Mouse (Mus musculus): ENCODE data around the gene Doc2g. TPM values are rescaled to one million over a fixed set of nuclear protein-coding genes. Genes with fewer than 3 reads are reported as not detected.
A peak's percentile ranks its signal among the peaks of the same experiment; 100 is the strongest.
"Not testable (repeated sequence)": the region's sequence is repeated elsewhere in the genome, so short reads cannot be mapped to it uniquely, and the experiment has no call there.

Gene Doc2g
- polyA plus RNA-seq, 1 experiment: 19.9 TPM

GRCm38 (mm10) chr19:4037788-4038232, 34.7 kb downstream of the Doc2g start, which contains the start of gene Gstp1:
Gstp1 (minus strand) TSS chr19:4037985.
- Histone ChIP-seq H3K27me3 (ENCODE audit: control insufficient read depth, insufficient read depth, low read length) (no peaks in the 10 kb centered on the region), H3K27ac (ENCODE audit: insufficient read depth, low read length) (peak within 1 kb of the TSS; percentile 47), H3K4me3 (replicated peaks; ENCODE audit: insufficient read depth, low read depth, low read length) (peak within 1 kb of the TSS; percentile 78), H3K4me1 (ENCODE audit: control insufficient read depth, insufficient read depth, low read length) (peaks cover 6% of the 10 kb centered on the region)
- peak; percentile 83 to 84 for DNase-seq
- under 1% methylated on average over 26 of the region's 26 CpGs for WGBS
- TF ChIP-seq POLR2A (IDR thresholded peaks at IDR 0.05; ENCODE audit: borderline replicate concordance, insufficient read depth, low read length) (peak; percentile 84), CTCF (IDR thresholded peaks at IDR 0.05; ENCODE audit: borderline replicate concordance, insufficient read depth, low read depth, low read length) (no peak)

- not testable (repeated sequence) for H3K4me3 ChIP-seq (replicated peaks; ENCODE audit: insufficient read depth, low read depth, low read length); H3K27ac ChIP-seq (ENCODE audit: insufficient read depth, low read length); H3K27me3 ChIP-seq (ENCODE audit: control insufficient read depth, insufficient read depth, low read length); DNase-seq; H3K4me1 ChIP-seq (ENCODE audit: control insufficient read depth, insufficient read depth, low read length)
- 89% methylated on average over 5 of the region's 5 CpGs for WGBS
These were observed 37.8 kb downstream of the Doc2g start for GRCm38 (mm10) chr19:4040941-4041340.

- not testable (repeated sequence) for H3K4me3 ChIP-seq (replicated peaks; ENCODE audit: insufficient read depth, low read depth, low read length); H3K27ac ChIP-seq (ENCODE audit: insufficient read depth, low read length); H3K4me1 ChIP-seq (ENCODE audit: control insufficient read depth, insufficient read depth, low read length); H3K27me3 ChIP-seq (ENCODE audit: control insufficient read depth, insufficient read depth, low read length); DNase-seq
- 86% methylated on average over 3 of the region's 4 CpGs for whole genome bisulfite sequencing
These were observed 38.4 kb downstream of the Doc2g start for GRCm38 (mm10) chr19:4041500-4041899.

- no peak overlapping the region for H3K27ac ChIP-seq (ENCODE audit: insufficient read depth, low read length)
- H3K4me1 ChIP-seq (ENCODE audit: control insufficient read depth, insufficient read depth, low read length): peaks cover 3% of the 10 kb centered on the region; the same call in 1 of the 2 replicates
- 78% methylated on average over 14 of the region's 14 CpGs for WGBS
- TF ChIP-seq POLR2A (IDR thresholded peaks at IDR 0.05; ENCODE audit: borderline replicate concordance, insufficient read depth, low read length) (no peak), CTCF (IDR thresholded peaks at IDR 0.05; ENCODE audit: borderline replicate concordance, insufficient read depth, low read depth, low read length) (no peak)
- DNase-seq: no peak
- no peak overlapping the region for H3K4me3 ChIP-seq (replicated peaks; ENCODE audit: insufficient read depth, low read depth, low read length)
- no peaks in the 10 kb centered on the region for H3K27me3 ChIP-seq (ENCODE audit: control insufficient read depth, insufficient read depth, low read length)
These were observed 39.0 kb downstream of the Doc2g start for GRCm38 (mm10) chr19:4042124-4042523.

- not testable (repeated sequence) for H3K4me3 ChIP-seq (replicated peaks; ENCODE audit: insufficient read depth, low read depth, low read length); H3K4me1 ChIP-seq (ENCODE audit: control insufficient read depth, insufficient read depth, low read length); DNase-seq; H3K27ac ChIP-seq (ENCODE audit: insufficient read depth, low read length); H3K27me3 ChIP-seq (ENCODE audit: control insufficient read depth, insufficient read depth, low read length)
- WGBS: 90% methylated on average over 5 of the region's 5 CpGs
These were observed 41.0 kb downstream of the Doc2g start for GRCm38 (mm10) chr19:4044109-4044508.

GRCm38 (mm10) chr19:4045966-4046865, 43.1 kb downstream of the Doc2g start, which contains the start of gene Gstp2:
Gstp2 (minus strand) TSS chr19:4046023.
- H3K4me1 ChIP-seq (ENCODE audit: control insufficient read depth, insufficient read depth, low read length): peaks cover 7% of the 10 kb centered on the region
- H3K4me3 ChIP-seq (replicated peaks; ENCODE audit: insufficient read depth, low read depth, low read length): peak within 1 kb of the TSS; percentile 35
- WGBS: 15% methylated on average over 16 of the region's 16 CpGs
- DNase-seq: peak; percentile 81 to 84
- peak within 1 kb of the TSS; percentile 75 for H3K27ac ChIP-seq (ENCODE audit: insufficient read depth, low read length)
- no peaks in the 10 kb centered on the region for H3K27me3 ChIP-seq (ENCODE audit: control insufficient read depth, insufficient read depth, low read length)
- peak; percentile 61 for TF ChIP-seq CTCF (IDR thresholded peaks at IDR 0.05; ENCODE audit: borderline replicate concordance, insufficient read depth, low read depth, low read length)
- no peak for TF ChIP-seq POLR2A (IDR thresholded peaks at IDR 0.05; ENCODE audit: borderline replicate concordance, insufficient read depth, low read length)

- DNase-seq: no peak
- Histone ChIP-seq H3K4me3 (replicated peaks; ENCODE audit: insufficient read depth, low read depth, low read length) (no peak overlapping the region), H3K27me3 (ENCODE audit: control insufficient read depth, insufficient read depth, low read length) (no peaks in the 10 kb centered on the region), H3K4me1 (ENCODE audit: control insufficient read depth, insufficient read depth, low read length) (peaks cover 7% of the 10 kb centered on the region), H3K27ac (ENCODE audit: insufficient read depth, low read length) (no peak overlapping the region)
- no peak for TF ChIP-seq CTCF (IDR thresholded peaks at IDR 0.05; ENCODE audit: borderline replicate concordance, insufficient read depth, low read depth, low read length)
- TF ChIP-seq POLR2A (IDR thresholded peaks at IDR 0.05; ENCODE audit: borderline replicate concordance, insufficient read depth, low read length): no peak
- WGBS: 92% methylated on average over 8 of the region's 8 CpGs
These were observed 43.7 kb downstream of the Doc2g start for GRCm38 (mm10) chr19:4046866-4047254.

GRCm38 (mm10) chr19:4047859-4048258, 44.7 kb downstream of the Doc2g start:
- TF ChIP-seq CTCF (IDR thresholded peaks at IDR 0.05; ENCODE audit: borderline replicate concordance, insufficient read depth, low read depth, low read length) (peak; percentile 80), POLR2A (IDR thresholded peaks at IDR 0.05; ENCODE audit: borderline replicate concordance, insufficient read depth, low read length) (no peak)
- Histone ChIP-seq H3K4me3 (replicated peaks; ENCODE audit: insufficient read depth, low read depth, low read length) (no peak overlapping the region), H3K27ac (ENCODE audit: insufficient read depth, low read length) (no peak overlapping the region), H3K4me1 (ENCODE audit: control insufficient read depth, insufficient read depth, low read length) (peaks cover 7% of the 10 kb centered on the region), H3K27me3 (ENCODE audit: control insufficient read depth, insufficient read depth, low read length) (no peaks in the 10 kb centered on the region)
- WGBS: 15% methylated on average over 4 of the region's 4 CpGs
- peak; percentile 79 to 82 for DNase-seq

- not testable (repeated sequence) for H3K27me3 ChIP-seq (ENCODE audit: control insufficient read depth, insufficient read depth, low read length); DNase-seq; H3K4me3 ChIP-seq (replicated peaks; ENCODE audit: insufficient read depth, low read depth, low read length); H3K27ac ChIP-seq (ENCODE audit: insufficient read depth, low read length)
- H3K4me1 ChIP-seq (ENCODE audit: control insufficient read depth, insufficient read depth, low read length): peaks cover 11% of the 10 kb centered on the region
- 82% methylated on average over 5 of the region's 5 CpGs for WGBS
These were observed 46.0 kb downstream of the Doc2g start for GRCm38 (mm10) chr19:4049069-4049468.
